Mouse (Mus musculus) A20 (cell line): Measurements from ENCODE around the gene Etnppl.

ENCODE experiments used
- DNase-seq: peaks from one replicate; pipeline ENCODE4 v3.0.0-alpha.2; 2011; ENCODE audit warnings: low read depth, low spot score

Etnppl gene

DNA sequence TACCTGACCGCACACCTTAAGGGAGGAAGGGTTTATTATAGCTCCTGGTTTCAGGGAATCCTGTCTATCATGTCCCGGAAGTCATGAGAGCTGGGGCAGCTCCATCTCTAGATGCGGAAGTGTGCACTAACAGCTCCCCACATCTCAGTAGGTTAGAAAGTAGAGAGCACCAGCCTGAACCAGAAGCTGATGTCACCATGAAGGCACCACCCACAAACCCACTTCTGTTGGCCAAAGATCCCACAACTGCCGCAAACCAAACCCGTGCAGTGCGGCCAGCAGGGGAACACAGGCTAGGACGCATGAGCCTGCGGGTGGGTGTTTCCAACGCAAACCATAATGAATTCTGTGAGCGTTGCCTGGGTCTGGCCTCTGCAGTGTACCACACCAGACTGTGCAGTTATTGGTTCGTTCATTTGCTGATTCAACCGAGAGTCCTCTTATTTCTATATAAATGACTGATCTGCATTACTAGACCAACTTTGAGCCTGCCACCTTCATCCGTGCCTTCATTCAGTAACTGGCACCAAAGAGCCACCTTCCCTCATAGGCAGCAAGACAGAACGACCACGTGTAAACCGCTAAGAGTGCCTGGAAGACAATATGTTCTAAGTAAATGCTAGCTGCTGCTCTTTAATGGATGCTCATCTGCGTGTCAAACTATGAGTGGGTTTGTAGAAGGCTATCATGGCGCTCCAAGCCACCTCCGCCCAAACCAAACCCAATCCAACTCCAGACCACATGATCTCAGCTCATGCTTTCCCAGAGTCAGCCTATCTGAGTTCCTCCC lies 60.6 kb downstream of the Etnppl start:
- DNase-seq = no peak

DNA sequence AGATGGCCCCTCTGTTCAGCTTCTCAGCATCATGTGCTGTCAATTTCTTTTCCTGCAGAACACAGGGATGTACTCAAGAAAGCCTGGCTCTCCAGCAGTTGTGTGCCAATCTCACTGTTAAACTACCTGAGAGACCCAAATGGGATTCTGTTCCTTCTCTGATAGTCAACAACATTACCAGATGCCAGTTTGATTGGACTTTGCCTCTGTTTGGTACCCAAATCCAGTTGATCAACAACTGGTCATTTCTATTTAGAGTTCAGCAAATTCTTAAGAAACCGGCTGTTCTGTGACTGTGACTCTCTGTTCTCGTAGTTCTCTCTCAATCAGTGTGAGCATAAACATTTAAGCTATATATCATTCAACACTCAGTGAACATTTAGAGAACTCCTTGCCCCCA lies 64.0 kb downstream of the Etnppl start:
- no peak for DNase-seq

DNA sequence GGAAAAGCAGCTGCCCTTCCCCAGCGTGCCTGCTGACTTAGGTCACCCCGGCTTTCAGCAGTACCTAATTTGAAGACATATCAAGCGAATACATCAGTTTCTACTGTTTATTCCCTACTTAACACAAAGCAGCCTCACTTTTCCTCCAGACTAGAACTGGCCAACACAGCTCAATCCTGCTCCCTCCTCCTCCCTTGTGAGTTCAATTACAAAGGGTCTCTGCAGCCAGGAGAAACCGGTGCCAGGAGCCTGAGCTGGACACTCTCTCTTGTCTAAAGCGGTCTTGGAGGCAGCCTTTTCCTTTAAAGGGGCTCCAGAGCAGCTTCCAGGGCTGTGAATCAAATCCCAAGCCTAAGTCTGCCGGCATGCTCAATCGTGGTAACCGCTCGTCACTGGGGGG lies 64.9 kb downstream of the Etnppl start:
- no peak for DNase-seq

DNA sequence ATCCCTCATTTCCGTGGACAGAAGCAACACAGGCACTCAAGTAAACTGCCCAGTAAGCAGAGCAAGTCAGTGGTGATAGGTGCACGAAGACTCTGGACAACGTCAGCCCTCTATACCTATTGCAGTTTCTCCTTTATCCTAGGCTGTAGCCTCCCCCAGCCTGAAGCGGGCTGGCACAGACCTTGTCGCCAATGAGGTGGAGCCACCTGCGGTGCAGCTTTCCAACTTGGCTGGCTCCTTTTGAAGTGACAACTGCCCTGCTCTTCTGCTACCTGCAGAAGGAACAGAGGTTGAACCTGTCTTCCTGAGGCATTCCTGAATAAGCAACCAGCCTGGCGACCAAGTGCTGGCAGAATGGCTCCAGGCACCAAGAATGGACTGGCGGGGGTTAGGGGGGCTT lies 66.6 kb downstream of the Etnppl start:
- DNase-seq = no peak

DNA sequence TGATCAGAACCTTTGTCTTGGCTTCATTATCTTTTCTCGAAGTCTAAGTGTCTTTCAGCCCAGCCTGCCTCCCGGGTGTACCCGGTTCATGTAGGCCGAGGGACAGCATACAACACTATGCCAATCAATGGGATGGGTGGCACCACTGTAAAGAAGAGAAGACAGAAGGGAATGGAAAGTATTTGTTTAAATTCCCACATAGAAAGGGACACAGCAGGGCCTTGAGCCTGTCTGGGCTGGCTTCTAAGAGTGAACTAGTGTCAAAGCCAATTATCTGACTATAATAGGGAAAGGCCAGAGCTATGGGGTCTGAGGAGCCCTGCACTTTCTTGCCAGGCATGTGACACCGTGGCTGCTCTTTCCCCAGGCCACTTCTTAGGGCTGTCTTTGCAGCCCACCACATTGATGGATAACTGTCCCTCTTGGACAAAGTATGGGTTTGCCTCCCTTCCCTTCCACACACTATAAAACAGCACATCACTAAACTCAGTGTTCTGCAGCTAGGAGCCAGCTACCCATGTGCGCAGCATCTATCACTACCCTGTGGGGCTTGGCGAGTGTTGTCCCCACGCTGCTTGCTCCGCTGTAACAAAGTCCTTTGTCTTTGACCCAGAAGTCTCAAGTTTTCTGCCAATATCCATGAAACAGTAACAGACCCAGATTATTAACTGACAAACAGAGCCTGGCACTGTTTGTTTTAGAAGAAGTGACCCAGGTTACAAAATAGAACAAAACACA lies 67.2 kb downstream of the Etnppl start:
- DNase-seq = no peak

DNA sequence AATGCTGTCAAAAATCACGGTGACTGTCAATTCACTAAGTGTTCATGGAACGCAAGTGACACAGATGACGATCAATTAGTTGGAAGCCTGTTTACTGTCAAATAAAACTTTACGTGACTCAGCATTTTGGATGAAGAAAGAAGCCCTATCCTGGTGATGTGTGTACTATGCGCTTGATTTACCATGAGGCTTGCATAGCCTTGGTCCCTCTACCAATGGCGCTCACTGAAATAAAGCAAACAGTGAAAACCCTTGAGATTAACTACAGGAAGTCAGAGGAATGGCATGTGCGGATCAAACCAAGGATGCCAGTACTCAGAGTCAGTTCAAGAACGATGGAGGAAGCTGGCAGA lies 67.7 kb downstream of the Etnppl start:
- no peak for DNase-seq

DNA sequence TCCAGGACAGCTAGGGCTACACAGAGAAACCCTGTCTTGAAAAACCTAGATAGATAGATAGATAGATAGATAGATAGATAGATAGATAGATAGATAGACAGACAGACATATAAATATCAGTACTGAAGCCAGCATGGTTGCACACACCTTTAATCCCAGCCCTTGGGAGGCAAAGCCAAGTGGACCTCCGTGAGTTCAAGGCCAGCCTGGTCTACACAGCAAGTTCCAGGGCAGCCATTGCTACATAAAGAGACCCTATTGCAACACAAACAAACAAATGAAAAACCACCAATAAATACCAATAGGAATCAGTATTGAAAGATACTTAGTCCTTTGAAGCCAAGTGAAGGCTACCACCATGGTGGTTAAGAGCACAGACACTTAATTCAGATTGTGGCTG lies 69.8 kb downstream of the Etnppl start:
- no peak for DNase-seq
